Mouse (Mus musculus) megakaryocyte, adult 5-6 weeks (primary cell): ENCODE measurements around the gene Cfap57. TPM values are rescaled to one million over a fixed set of nuclear protein-coding genes. Genes with fewer than 3 reads are reported as not detected.

Experiments
- ATAC-seq: 2 replicates; pipeline ENCODE4 v1.8.0; 2016; ENCODE audit warnings: mild to moderate bottlenecking, inconsistent platforms; ENCODE audit not compliant: poor library complexity, severe bottlenecking
- total RNA-seq, 2 experiments: library from RNA; stranded (forward) in 1 of 2; stranded (reverse) in 1 of 2; fragments of 153-499, 151-499 nt in 1 of 2; fragments of 221-1000, 200-1000 nt in 1 of 2; gene quantifications; 2 replicates each; pipeline versions ENCODE4 v1.2.3 to v1.2.4; 2015 to 2017

Cfap57 gene
- total RNA-seq (2015), result not detected in 2 replicates
- total RNA-seq (2017), result 0.16 and 0.18 TPM in 2 replicates

DNA sequence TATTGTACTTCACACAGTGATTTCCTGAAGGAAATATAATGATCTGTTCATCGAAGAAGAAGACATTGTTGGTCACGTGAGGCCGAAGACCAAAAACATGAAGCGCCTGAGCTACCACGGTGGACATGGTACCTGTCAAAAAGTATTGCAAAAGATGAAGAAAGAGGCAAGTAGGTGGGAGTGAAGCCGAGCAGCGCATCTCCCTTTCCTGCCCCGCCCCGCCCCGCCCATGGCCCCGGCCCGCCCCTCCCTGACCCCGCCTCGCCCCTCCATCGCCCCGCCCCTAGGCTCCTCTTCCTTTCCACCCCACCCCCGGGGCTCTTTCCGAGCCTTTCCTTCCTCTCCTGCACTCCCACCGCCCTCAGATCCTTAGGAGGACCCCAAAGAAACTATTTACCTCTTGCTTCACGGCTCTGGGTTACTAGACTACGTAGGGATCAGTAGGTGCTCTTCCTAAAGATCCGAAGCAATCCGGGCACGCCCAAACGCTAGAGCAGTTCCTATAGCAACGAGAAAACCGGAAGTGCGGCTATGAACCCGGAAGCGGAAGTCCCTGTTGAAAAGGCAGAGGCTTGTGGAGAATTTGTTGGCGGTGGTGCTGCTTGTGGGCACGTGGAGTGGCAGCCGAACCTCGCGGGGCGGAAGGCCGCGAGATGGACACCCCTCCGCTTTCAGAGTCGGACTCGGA is at the start of gene Cfap57, which contains the start of gene Ebna1bp2:
Gene Cfap57 (minus strand): TSS at position 499 of the 688 bp plus-strand sequence.
Gene Ebna1bp2 (plus strand): TSS at position 521 of the 688 bp plus-strand sequence.
- ATAC-seq, result peak; percentile 97

GRCm38 (mm10) chr4:118658652-118659051 is 38.1 kb upstream of the Cfap57 start, which contains the start of gene Olfr62:
Olfr62 (plus strand) TSS chr4:118658952.
- ATAC-seq, result no peak

DNA sequence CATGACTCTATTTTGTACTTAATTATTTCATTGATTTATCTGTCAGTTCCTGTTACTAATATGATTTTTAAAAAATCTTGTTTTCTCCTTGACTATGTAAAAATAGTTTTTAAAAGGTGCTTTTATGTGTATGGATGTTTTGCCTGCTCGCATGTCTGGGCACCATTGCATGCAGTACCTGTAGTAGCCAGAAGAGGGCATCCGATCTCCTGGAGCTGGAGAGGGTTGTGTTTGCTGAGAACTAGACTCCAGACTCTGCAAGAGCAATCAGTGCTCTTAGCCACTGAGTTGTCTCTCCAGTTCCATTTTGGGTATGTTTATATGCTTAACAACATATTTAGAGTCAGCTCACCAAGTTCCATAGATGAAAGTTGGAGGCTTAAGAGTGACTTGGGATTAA is 24.7 kb upstream of the Cfap57 start:
- peak; percentile 86 for ATAC-seq

GRCm38 (mm10) chr4:118642346-118643190 is 22.0 kb upstream of the Cfap57 start:
- ATAC-seq, result no peak

GRCm38 (mm10) chr4:118630261-118630660 is 9.7 kb upstream of the Cfap57 start:
- no peak for ATAC-seq

DNA sequence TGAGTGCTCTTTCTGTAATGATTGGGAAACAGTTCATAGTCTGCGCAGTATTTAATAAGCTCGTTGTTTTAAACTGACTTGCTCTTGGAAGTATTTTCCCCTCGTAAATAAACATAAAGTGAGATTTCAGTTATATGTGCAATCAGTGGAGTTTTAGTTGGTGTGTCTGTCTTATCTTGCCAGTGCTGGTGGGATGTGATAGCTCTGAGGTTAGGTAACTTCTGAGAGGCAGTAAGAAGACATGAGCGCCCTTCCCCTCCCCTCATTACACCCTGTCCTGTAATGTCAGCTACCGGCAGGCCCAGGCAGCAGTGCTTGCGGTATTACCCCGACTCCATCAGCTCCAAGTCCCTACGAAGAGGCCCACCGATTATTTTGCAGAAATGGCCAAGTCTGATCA is 1.2 kb upstream of the Cfap57 start:
- ATAC-seq, result no peak

DNA sequence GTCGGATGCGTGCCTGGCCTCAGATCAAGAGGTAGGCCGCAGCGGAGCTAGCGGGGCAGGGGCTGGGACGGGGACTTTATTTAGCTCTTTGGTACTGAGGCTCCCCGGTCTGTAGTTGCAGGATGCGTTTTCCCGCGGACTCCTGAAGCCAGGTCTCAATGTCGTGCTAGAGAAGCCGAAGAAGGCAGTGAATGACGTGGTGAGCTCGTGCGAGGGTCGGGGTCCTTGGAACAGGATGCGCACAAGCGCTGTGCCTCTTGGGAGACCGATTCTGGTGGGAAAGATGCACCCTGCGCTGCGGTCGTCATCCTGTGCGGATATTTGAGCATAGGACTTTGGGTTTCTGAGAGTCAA is 367 bp upstream of the Cfap57 start:
- peak; percentile 17 for ATAC-seq

- ATAC-seq, result no peak
These were observed 5.2 kb downstream of the Cfap57 start for GRCm38 (mm10) chr4:118615412-118615811.

GRCm38 (mm10) chr4:118612619-118613018 is 8.0 kb downstream of the Cfap57 start:
- ATAC-seq, result peak; percentile 39

GRCm38 (mm10) chr4:118609836-118610235 is 10.7 kb downstream of the Cfap57 start:
- ATAC-seq, result peak; percentile 78

- ATAC-seq, result no peak
These were observed 16.5 kb downstream of the Cfap57 start for GRCm38 (mm10) chr4:118604065-118604464.

DNA sequence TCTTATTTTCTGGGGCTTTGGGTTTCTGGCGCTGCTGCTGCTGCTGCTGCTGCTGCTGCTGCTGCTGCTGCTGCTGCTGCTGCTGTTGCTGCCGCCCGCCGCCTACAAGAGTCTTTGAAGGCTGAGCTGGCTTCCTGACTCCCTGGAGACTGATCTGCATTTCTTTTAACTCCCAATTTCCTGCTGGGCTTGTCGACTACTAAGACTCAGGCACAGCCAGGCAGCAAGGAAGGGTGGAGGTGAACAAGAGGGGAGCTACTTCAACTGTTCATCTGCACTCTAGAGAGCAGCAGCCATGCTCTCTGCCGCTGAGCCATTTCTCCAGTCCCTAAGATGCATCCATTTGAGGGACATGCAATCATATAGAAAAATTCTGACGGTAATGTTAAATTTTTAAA is 30.8 kb downstream of the Cfap57 start:
- no peak for ATAC-seq

GRCm38 (mm10) chr4:118589053-118589732 is 31.4 kb downstream of the Cfap57 start:
- ATAC-seq, result no peak

DNA sequence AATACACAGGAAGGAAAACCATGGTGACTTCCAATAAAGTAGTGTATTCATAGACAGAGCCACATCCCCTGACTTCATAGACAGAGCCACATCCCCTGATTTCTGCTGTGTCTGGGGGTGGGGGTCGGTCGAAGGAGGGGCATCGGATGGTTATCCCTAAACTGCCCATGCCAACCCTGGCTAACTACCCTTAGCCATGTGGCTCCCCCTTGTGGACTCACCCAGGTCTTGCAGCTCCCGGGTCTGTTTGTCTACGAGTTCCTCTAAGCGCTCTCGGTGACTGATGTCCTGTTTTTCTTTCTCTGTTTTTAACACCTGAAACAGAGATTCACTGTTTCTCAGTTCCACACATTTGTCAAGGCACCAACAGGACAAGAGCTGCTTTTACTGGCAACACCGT is 37.9 kb downstream of the Cfap57 start:
- no peak for ATAC-seq

DNA sequence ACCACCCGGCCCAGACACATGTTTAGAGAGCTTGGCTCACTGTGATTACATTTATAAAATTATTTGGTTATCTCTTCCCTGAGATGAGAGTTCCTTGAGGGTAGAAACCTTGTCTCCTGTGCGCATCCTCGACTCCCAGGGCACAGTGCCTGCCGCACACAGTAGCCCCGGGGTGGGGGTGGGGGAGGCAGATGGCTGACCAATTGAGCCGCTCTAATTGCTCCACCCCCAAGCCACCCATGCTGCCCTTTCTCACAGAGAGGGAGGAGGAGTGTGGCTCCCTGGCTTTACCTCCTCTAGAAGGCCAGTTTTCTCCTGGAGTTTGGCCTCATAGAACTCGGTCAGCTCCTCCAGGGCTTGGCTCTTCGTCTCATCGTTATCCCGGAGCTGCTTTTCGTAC is 39.1 kb downstream of the Cfap57 start:
- no peak for ATAC-seq

DNA sequence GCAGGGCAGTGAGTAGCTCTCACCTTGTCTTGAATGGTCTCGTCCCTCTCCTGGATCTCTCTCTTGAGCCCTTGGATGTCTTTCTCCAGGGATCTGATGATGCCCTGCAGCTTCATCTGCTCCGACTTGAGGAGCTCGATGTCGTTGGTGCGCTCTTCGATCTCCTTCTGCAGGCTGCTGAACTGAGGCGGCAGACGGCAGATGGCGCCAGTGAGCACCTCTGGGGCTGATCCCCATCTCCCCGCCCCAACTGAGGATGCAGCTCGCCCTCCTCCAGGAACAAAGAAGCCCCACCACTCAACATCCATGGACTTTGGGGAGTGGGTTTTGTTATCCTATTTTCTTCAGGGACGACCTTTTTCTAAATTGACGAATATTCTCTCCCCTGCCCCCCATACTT is 41.3 kb downstream of the Cfap57 start:
- ATAC-seq, result peak; percentile 66

DNA sequence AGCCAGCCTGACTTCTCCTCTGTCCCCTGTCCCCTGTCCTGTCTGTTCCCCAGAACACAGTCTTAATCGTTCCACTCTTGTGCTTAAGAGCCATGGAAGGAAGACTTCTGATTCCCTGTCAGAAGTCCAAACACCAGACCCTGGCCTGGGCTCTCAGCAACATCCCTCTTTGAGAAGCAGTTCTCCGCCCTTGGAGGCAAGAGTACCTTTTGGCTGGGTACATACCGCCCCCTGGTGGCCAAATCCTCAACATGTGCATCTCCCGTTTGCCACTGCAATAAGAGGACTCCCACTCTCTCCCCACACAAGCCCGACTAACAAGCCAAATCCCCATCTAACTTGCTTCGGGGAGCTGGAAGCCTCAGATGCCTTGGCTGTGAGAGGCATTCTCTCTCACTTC is 44.5 kb downstream of the Cfap57 start:
- peak; percentile 65 for ATAC-seq

GRCm38 (mm10) chr4:118571441-118571840 is 49.1 kb downstream of the Cfap57 start:
- ATAC-seq, result no peak

- no peak for ATAC-seq
These were observed 51.3 kb downstream of the Cfap57 start for GRCm38 (mm10) chr4:118569320-118569719.

DNA sequence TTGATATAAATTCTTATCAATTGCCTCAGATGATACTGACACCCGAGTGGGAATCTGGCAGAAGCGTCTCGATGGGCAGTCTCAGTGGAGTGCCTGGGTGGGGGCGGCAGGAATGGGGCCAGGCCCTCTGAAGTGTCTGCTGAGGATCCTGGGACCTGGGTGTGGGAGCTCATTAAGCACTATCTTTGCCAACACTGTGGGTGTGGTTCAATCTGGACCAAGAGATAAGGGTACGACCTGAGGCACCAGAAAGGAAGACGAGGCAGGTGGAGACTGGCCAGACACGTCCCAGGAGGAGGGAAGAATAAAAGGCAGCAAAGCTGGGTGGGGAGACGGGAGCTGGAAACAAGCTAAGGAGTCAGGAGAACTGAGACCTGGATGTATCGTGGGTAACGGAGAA is 51.9 kb downstream of the Cfap57 start:
- ATAC-seq, result no peak

- ATAC-seq, result peak; percentile 80
These were observed 54.4 kb downstream of the Cfap57 start for GRCm38 (mm10) chr4:118566161-118566676.
